Mouse (Mus musculus) hindbrain, embryonic 11.5 days (tissue): Measurements from ENCODE around the gene Tnfaip8l2. TPM values are rescaled to one million over a fixed set of nuclear protein-coding genes. Genes with fewer than 3 reads are reported as not detected.
"Not testable (repeated sequence)": the region's sequence is repeated elsewhere in the genome, so short reads cannot be mapped to it uniquely, and the experiment has no call there.

ENCODE experiments used
- ATAC-seq: fragments of 200-750 bp; cut with Nextera tagmentation; 2 replicates; pipeline ENCODE4 v1.8.0; 2017; ENCODE audit warnings: mild to moderate bottlenecking, moderate TSS enrichment, moderate library complexity; ENCODE audit not compliant: low FRiP score
- DNase-seq: peaks from one replicate; pipeline ENCODE4 v3.0.0-alpha.2; 2015; ENCODE audit warnings: low spot score
- H3K27ac ChIP-seq: fragments of 300-500 bp; sonication (generic); 2 replicates; pipeline ENCODE4 v1.5.1; 2014; ENCODE audit warnings: mild to moderate bottlenecking, low read depth, low read length
- H3K27me3 ChIP-seq: fragments of 300-500 bp; sonication (generic); 2 replicates; pipeline ENCODE4 v1.6.1; 2014; ENCODE audit warnings: mild to moderate bottlenecking, low read length, moderate library complexity, mixed read lengths; ENCODE audit not compliant: control insufficient read depth, insufficient read depth
- H3K36me3 ChIP-seq: fragments of 300-500 bp; sonication (generic); 2 replicates; pipeline ENCODE4 v1.6.1; 2014; ENCODE audit warnings: mild to moderate bottlenecking, low read length, moderate library complexity, mixed read lengths; ENCODE audit not compliant: control insufficient read depth, insufficient read depth
- H3K4me1 ChIP-seq: fragments of 300-500 bp; sonication (generic); replicated peaks from 2 replicates; pipeline ENCODE4 v1.6.1; 2014; ENCODE audit warnings: low read length, mixed read lengths; ENCODE audit not compliant: control insufficient read depth, insufficient read depth
- H3K4me2 ChIP-seq: fragments of 300-500 bp; sonication (generic); replicated peaks from 2 replicates; pipeline ENCODE4 v1.6.1; 2014; ENCODE audit warnings: mild to moderate bottlenecking, low read depth, low read length
- H3K4me3 ChIP-seq: fragments of 300-500 bp; sonication (generic); 2 replicates; pipeline ENCODE4 v1.5.1; 2014; ENCODE audit warnings: low read depth, low read length
- H3K9ac ChIP-seq: fragments of 300-500 bp; sonication (generic); 2 replicates; pipeline ENCODE4 v1.6.1; 2014; ENCODE audit warnings: low read depth, low read length
- H3K9me3 ChIP-seq: fragments of 300-500 bp; sonication (generic); 2 replicates; pipeline ENCODE4 v1.6.1; 2016; ENCODE audit warnings: low read length; ENCODE audit not compliant: control insufficient read depth
- WGBS: fragments of 180-500 bp; shearing (Covaris S2); extraction: QIAGEN DNeasy Blood & Tissue Kit; methylation state at CpG from one replicate; pipeline ENCODE4 v1.1.7; 2014; 5-methylcytosine and 5-hydroxymethylcytosine counted together
- polyA plus RNA-seq: library from polyadenylated mRNA; unstranded; fragments of >200 nt; fragmentation: Nextera tagmentation; extraction: Ambion mirVana; gene quantifications from 2 replicates; pipeline ENCODE4 v1.2.1, GENCODE M21; 2014

Gene Tnfaip8l2
- polyA plus RNA-seq, 1 experiment from 2014 or later, result 2.1 TPM

- Histone ChIP-seq H3K9me3 (no peaks in the 10 kb centered on the region), H3K4me1 (no peaks in the 10 kb centered on the region), H3K4me3 (no peak overlapping the region), H3K27me3 (no peaks in the 10 kb centered on the region), H3K36me3 (peaks cover 32% of the 10 kb centered on the region), H3K9ac (no peak overlapping the region), H3K27ac (no peak overlapping the region), H3K4me2 (no peak overlapping the region)
- ATAC-seq, result no peak
- DNase-seq, result no peak
- WGBS, result 97% methylated on average over 2 of the region's 2 CpGs
These were observed 24.4 kb downstream of the Tnfaip8l2 start for GRCm38 (mm10) chr3:95117751-95118150.

- H3K27ac ChIP-seq, result no peak overlapping the region
- H3K4me2 ChIP-seq, result no peak overlapping the region; the same call in 1 of the 2 replicates
- H3K4me1 ChIP-seq, result no peaks in the 10 kb centered on the region; the same call in 1 of the 2 replicates
- H3K36me3 ChIP-seq, result peaks cover 6% of the 10 kb centered on the region
- no peak overlapping the region for H3K9ac ChIP-seq
- DNase-seq (no peak), ATAC-seq (no peak)
- H3K27me3 ChIP-seq, result no peaks in the 10 kb centered on the region
- H3K4me3 ChIP-seq, result no peak overlapping the region
- H3K9me3 ChIP-seq, result no peaks in the 10 kb centered on the region
- WGBS, result 77% methylated on average over 1 of the region's 1 CpGs
These were observed 29.4 kb downstream of the Tnfaip8l2 start for GRCm38 (mm10) chr3:95112760-95113159.

- Histone ChIP-seq H3K9me3 (no peaks in the 10 kb centered on the region), H3K27ac (peak within 1 kb of the TSS; percentile 97), H3K4me1 (no peaks in the 10 kb centered on the region; the same call in 1 of the 2 replicates), H3K9ac (peak within 1 kb of the TSS; percentile 96), H3K27me3 (no peaks in the 10 kb centered on the region), H3K4me2 (peak within 1 kb of the TSS; percentile 27), H3K4me3 (peak within 1 kb of the TSS; percentile 80), H3K36me3 (peaks cover 6% of the 10 kb centered on the region)
- DNase-seq (peak; percentile 90), ATAC-seq (peak; percentile 70)
- WGBS, result under 1% methylated on average over 49 of the region's 54 CpGs
These were observed 31.0 kb downstream of the Tnfaip8l2 start, which contains the start of gene Vps72 for GRCm38 (mm10) chr3:95110911-95111726. TSS of gene Vps72 (plus strand) at chr3:95111022.

GRCm38 (mm10) chr3:95107898-95108297 is 34.3 kb downstream of the Tnfaip8l2 start:
- Histone ChIP-seq H3K27ac (no peak overlapping the region), H3K4me1 (no peaks in the 10 kb centered on the region; the same call in 1 of the 2 replicates), H3K4me2 (no peak overlapping the region), H3K4me3 (no peak overlapping the region), H3K9me3 (no peaks in the 10 kb centered on the region), H3K36me3 (no peaks in the 10 kb centered on the region), H3K27me3 (no peaks in the 10 kb centered on the region), H3K9ac (no peak overlapping the region)
- 75% methylated on average over 2 of the region's 2 CpGs for WGBS
- no peak for DNase-seq
- ATAC-seq, result no peak

GRCm38 (mm10) chr3:95107308-95107707 is 34.9 kb downstream of the Tnfaip8l2 start:
- H3K4me2 ChIP-seq, result peak overlapping the region; percentile 51
- ATAC-seq, H3K9ac ChIP-seq, H3K27ac ChIP-seq, H3K36me3 ChIP-seq, H3K27me3 ChIP-seq, H3K4me1 ChIP-seq, H3K4me3 ChIP-seq, DNase-seq, H3K9me3 ChIP-seq: not testable (repeated sequence)

GRCm38 (mm10) chr3:95106338-95107117 is 35.6 kb downstream of the Tnfaip8l2 start, which contains the start of gene Pip5k1a:
TSS of gene Pip5k1a (minus strand) at chr3:95106930.
- H3K4me2 ChIP-seq, result peak within 1 kb of the TSS; percentile 51
- no peaks in the 10 kb centered on the region for H3K36me3 ChIP-seq
- H3K4me3 ChIP-seq, result peak within 1 kb of the TSS; percentile 94
- H3K27me3 ChIP-seq, result no peaks in the 10 kb centered on the region
- H3K4me1 ChIP-seq, result no peaks in the 10 kb centered on the region
- peak within 1 kb of the TSS; percentile 84 for H3K9ac ChIP-seq
- peak within 1 kb of the TSS; percentile 76 for H3K27ac ChIP-seq
- no peaks in the 10 kb centered on the region for H3K9me3 ChIP-seq
- DNase-seq (peak; percentile 97), ATAC-seq (peak; percentile 91)
- WGBS, result under 1% methylated on average over 51 of the region's 51 CpGs

GRCm38 (mm10) chr3:95105586-95106337 is 36.4 kb downstream of the Tnfaip8l2 start:
- peak overlapping the region; percentile 76 for H3K27ac ChIP-seq
- no peaks in the 10 kb centered on the region for H3K27me3 ChIP-seq
- ATAC-seq (no peak), DNase-seq (no peak)
- H3K9me3 ChIP-seq, result no peaks in the 10 kb centered on the region
- H3K36me3 ChIP-seq, result no peaks in the 10 kb centered on the region
- H3K4me3 ChIP-seq, result peak overlapping the region; percentile 94
- H3K4me2 ChIP-seq, result peak overlapping the region; percentile 46
- WGBS, result under 1% methylated on average over 16 of the region's 16 CpGs
- no peaks in the 10 kb centered on the region for H3K4me1 ChIP-seq
- H3K9ac ChIP-seq, result peak overlapping the region; percentile 84

GRCm38 (mm10) chr3:95105121-95105520 is 37.0 kb downstream of the Tnfaip8l2 start:
- DNase-seq (no peak), ATAC-seq (no peak)
- Histone ChIP-seq H3K9ac (no peak overlapping the region), H3K4me3 (peak overlapping the region; percentile 94; the same call in 1 of the 2 replicates), H3K27ac (no peak overlapping the region), H3K27me3 (no peaks in the 10 kb centered on the region), H3K4me1 (no peaks in the 10 kb centered on the region), H3K36me3 (no peaks in the 10 kb centered on the region), H3K4me2 (peak overlapping the region; percentile 46), H3K9me3 (no peaks in the 10 kb centered on the region)
- WGBS, result 83% methylated on average over 4 of the region's 4 CpGs
